Mouse (Mus musculus): ENCODE measurements around the gene Chchd6. TPM values are rescaled to one million over a fixed set of nuclear protein-coding genes. Genes with fewer than 3 reads are reported as not detected.

The Chchd6 gene
- total RNA-seq, 2 experiments from 2014 or later = 79.1 to 83.9 TPM

DNA sequence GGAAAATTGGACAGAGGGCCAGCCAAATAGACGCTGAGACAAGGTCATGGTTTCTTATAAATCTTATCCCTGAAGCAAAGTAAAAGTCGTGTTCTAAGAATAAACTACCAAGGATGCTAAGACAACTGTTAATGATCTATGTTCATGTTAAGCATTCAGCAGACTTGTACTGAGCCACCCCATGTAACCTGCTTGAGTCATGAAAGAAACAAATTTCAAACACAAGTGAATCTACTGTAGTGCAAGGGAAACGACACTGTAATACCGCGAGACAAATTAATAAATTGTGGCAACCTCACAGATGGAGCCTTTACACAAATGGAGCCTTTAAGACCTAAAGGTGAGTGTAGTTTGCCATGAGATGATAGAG, 310 bp upstream of the Chchd6 start:
- intact Hi-C loops (cut with DNase I) = no loop called here
- DNase-seq (ENCODE audit: low spot score in 2 of 2) = no peak

DNA sequence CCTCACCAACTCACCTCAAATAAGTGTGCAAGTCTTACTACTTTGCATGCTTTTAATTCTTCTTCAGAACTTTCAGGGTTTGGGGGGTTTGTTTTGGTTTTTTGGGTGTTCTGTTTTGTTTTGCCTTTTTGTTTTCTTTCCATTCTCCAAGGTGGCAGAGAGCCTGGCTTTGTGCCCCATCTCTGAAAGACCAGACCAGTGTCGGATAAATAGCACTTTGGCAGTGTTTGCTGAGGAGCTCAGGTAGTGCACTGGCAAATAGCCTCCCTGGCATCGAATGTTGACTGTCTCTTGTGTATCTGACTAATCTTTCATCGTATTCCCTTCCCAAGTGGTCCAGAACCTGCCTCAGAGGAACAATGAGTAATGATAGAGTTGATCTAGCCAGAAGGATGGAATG, 3.4 kb downstream of the Chchd6 start:
- no peak for DNase-seq (ENCODE audit: low spot score in 2 of 2)
- intact Hi-C loops (cut with DNase I) = no loop called here

DNA sequence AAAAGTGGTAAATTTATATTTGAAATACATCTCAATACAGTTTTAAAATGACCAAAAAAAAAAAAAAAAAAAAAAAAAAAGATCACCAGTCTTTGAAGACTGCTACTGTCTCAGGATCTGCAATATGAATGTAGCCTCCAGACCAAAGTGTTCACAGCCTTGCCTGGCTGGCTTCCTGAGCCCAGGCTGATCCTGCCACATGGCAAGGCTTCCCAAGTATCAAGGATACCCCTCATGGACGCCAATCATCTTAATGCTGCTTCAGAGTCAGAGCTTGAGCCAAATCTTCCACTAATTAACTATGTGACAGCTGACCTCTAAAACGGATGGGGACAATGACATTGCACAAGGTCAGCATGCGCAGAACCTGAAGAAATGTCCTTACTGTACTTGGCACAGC, 3.9 kb downstream of the Chchd6 start:
- intact Hi-C loops (cut with DNase I) = no loop called here
- no peak for DNase-seq (ENCODE audit: low spot score in 2 of 2)

DNA sequence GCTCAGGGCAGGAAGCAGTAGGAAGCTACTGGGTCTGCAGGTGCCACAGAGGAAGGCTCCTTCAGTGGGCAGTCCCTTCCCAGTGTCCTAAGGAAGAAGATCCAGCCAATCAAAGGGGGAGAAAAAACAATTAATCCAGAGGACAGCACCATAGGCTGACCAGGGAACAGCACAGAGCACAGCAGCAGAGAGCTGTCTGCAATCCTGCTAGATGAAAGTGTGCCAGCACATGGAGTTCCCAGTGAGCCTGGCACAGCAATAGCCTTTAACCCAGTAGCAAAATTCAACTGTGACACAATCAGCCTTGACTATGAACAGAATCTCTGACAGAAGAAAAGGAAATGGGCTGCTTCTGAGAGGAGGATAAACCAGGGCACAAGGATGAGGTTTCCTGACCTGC, 9.8 kb downstream of the Chchd6 start:
- intact Hi-C loops (cut with DNase I) = no loop called here

DNA sequence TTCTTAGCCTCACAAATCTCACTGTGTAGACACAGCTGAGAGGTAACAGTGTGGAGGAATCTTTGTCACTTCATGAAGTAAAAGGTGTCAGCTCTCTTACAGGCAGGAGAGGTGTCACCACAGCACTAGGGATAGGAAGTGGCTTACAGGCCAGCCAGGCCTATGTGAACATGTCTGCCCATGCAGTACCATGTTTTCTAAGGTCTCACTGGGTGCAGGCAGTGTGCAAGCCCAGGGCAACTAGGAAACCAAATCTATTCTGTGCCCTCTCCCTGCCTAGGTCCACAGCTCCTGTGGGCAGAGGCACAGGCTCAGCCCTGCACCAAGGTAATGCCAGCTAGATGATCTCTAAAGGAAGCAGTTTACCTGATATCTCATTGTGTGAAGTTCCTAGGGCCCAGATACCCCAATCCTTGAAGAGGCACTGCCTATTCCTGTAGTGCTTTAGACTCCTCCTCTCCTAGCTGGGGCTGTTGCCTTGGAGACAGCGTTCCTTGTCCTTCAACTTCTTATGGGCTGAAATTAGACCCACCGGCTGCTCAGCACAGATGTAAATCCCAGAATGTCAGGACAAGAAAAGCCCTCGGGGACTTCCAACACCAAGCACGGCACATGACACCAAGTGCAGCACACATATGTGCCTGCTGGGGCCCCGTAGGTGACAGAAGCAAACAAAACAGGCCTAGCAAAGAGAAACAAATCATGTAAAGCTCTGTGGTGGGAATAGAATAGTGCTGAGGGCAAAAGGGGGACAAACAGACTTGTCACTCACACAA, 10.6 kb downstream of the Chchd6 start:
- intact Hi-C loops (cut with DNase I) = no loop called here
- DNase-seq (ENCODE audit: low spot score in 2 of 2) = peak; percentile 58 to 89

More for the DNA sequence above, 9.8 kb downstream of the Chchd6 start:
- no peak for DNase-seq (ENCODE audit: low spot score in 2 of 2)

DNA sequence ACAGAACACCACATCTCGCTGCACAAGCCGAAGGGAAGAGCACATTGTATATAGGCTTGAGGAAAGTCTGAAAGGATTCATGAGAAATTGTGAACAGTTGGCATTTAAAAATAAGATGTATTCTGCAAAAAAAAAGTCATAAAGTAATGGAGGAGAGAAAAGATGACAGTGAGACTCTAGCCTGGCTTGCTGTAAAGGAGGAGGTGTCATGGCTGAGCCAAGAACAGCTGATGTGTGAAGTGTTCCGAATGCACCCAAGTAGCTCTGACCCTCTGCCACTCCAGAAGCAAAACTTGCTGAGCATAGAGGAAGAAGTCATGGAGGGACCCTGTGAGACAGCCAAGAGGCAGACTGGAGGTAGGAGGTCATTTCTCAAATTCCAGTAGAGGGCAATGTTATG, 12.3 kb downstream of the Chchd6 start:
- intact Hi-C loops (cut with DNase I) = no loop called here
- DNase-seq (ENCODE audit: low spot score in 2 of 2) = peak in 1 of 2 experiments; percentile 55

DNA sequence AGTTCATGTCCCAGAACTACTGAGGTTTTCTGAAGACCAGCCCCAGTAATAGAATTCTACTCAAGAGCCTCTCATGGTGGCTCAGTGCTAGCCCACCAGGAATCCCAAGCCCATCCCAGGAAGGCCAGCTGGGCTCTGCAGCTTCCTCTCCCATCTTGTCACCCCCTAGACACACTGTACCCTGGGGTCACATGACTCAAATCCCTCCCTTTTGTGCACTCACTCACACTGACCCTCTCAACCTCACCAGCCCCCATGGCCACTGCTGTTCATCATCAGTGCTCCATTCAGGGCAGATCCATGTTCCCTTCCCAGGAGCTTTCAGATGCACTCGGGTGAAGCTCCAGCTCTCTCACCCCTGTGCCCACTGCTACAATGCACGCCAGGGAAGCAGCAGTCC, 20.8 kb downstream of the Chchd6 start:
- intact Hi-C loops (cut with DNase I) = no loop called here
- DNase-seq (ENCODE audit: low spot score in 2 of 2) = no peak

DNA sequence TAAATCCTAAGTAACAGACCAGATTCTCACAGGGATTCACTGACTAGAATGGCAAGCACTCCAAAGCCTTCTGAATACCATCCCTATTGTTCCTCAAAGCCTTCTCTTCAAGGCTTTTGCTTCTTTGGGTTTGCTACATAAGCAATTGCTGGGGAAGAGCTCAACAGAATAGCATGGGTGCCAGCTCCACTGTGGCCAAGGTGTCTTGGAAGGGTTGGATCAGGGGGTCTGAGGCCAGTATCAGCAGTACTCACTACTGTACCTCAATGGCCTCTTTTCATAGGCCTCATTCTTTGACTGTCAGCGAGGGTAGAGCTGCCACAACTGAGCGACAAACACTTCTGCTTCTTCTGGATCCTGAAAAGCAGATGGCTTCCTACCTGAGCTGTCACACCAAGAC, 21.7 kb downstream of the Chchd6 start:
- no peak for DNase-seq (ENCODE audit: low spot score in 2 of 2)
- intact Hi-C loops (cut with DNase I) = no loop called here

DNA sequence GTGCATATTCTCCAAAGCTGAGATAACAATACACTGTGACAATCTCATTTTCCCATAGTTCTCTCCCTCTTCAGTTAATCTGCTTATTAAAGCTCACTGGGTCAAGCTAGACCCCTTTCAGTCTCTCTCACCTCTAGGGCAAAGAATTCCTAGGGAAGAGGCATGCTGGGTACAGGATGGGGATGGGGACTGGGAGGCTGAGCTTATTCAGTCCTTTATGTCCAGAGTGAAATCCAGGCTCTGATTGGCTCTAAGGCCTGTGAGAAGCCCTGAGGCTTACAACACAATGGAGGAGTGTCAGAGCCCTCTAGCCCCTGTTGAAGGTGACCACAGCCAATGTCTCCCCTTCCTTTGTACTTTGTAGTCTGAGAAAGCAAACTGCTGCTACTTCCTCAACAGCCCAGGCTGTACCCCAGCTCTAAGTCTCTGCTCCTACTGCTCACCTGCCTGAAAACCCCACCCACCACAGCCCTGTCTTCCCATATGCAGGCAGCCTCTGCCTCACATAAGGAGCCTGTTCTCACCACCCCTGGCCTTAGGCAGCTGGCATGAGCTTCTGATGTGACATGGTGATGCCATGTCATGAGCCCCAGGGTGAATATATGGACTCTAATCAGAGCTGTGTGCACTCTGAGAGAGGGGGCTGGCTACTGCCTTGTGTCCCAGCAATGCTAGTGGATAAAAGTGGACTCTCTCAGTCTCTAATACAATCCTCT, 22.4 kb downstream of the Chchd6 start:
- DNase-seq (ENCODE audit: low spot score in 2 of 2) = no peak
- intact Hi-C loops (cut with DNase I) = no loop called here

DNA sequence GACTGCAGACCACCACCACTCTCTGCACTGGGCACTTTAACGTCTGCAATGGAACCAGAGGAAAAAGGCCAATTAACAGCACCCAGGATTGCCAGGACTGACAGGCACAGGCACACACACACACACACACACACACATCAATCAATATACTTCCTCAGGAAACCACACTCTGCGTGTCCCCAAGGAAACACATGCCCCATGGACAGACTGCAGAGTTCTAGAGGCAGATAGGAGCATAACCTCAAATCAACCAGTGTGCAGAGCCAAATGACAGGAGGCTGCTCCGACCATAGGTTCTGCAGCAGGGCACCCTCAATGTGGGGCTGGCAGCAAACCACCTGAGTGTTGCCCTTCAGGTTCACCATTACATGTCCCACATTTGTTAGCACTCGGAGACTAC, 26.1 kb downstream of the Chchd6 start:
- intact Hi-C loops (cut with DNase I) = no loop called here
- no peak for DNase-seq (ENCODE audit: low spot score in 2 of 2)

DNA sequence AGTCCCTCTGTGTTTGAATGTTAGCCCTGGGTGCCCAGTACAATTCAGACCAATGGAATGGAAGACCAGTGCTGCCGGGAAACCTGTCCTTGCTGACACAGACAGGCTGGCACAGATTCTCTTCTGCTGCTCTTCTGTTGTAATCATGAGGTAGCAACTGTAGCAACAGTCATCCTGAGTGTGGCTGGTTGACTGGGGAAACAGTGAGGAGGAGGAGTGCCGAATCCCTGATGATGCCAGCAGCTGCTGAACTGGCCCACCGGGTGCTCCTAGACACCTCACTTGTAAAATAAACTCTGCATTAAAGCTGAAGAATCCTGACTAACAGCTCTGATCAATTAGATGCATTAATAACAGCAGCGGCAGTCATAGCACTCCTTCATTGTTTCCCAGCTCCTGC, 28.7 kb downstream of the Chchd6 start:
- DNase-seq (ENCODE audit: low spot score in 2 of 2) = no peak
- intact Hi-C loops (cut with DNase I) = no loop called here

DNA sequence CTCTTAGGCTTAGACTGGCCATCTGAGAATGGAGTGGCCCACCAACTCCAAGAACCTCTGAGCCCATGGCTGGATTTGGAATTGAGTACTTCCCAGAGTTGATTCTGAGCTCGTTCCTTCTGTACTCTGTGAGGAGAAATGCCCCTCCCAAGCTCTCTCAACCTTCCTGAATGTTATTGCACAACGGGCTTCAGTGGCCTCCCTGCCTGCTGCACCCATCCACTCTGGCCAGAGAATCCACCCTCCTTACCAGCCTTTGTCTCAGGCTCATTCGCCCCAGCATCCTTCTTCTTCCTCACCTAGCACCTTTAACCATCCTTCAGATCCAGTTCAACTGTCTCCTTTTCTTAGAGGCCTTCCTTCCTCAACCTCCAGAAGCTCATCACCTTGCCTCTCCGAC, 32.1 kb downstream of the Chchd6 start:
- DNase-seq (ENCODE audit: low spot score in 2 of 2) = no peak
- intact Hi-C loops (cut with DNase I) = no loop called here

DNA sequence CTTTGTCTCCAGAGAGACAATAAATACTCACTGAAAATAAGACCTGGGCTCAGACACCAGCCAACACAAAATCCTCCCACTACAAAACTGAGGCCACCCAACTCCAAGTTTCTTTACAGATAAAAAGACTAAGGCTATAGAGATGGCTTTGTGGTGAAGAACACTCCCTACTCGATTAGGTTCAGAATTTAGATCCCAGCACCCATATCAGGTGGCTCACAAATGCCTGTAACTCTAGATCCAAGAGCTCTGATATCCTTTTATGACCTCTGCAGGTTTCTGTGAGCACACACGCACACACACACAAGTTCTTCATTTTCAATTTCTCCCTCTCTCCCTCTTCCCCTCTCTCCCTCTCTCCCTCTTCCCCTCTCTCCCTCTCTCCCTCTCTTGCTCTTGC, 34.6 kb downstream of the Chchd6 start:
- intact Hi-C loops (cut with DNase I) = no loop called here
- DNase-seq (ENCODE audit: low spot score in 2 of 2) = no peak

DNA sequence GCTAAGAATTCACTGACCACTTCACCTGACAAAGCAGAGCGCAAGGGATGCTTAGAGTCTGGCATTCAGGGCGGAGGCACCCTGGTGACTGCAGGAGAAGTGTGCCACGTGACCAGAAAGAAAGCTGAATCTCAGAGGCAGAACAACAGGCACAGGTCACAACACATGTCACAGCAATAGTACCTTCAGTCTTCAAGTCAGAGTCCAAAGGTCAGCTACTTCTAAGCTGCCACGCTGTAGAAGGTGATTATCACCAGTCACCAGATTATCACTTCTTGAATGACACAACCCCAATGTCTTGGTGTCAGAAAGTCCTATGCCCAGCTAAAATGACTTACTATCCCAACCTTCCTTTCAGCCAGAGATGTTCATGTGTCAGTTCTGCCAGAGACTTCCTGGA, 37.8 kb downstream of the Chchd6 start:
- intact Hi-C loops (cut with DNase I) = loop anchor here (5.0 kb wide), 1 partner anchor 75 kb away; no protein-coding TSS in a partner anchor
- DNase-seq (ENCODE audit: low spot score in 2 of 2) = no peak

DNA sequence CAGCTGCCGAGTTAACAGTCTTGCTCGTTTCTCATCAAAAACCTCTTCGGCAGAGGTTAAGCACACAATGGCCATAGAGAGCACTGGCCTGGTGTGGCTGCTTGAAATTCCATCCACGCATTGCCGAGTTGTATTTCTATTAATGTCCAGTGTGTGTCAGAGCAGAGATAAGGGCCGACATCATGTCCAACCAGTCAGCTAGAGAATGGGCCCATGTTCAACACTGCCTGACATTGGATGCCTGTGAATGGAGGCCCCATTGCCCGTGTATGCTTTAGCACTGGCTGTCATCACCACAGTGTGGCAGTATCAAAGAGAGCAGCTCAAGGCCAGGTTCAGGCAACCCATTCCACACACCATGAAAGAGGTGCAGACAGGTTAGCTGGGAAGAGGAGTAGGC, 38.9 kb downstream of the Chchd6 start:
- no peak for DNase-seq (ENCODE audit: low spot score in 2 of 2)
- intact Hi-C loops (cut with DNase I) = loop anchor here (5.0 kb wide), 1 partner anchor 76 kb away; no protein-coding TSS in a partner anchor

DNA sequence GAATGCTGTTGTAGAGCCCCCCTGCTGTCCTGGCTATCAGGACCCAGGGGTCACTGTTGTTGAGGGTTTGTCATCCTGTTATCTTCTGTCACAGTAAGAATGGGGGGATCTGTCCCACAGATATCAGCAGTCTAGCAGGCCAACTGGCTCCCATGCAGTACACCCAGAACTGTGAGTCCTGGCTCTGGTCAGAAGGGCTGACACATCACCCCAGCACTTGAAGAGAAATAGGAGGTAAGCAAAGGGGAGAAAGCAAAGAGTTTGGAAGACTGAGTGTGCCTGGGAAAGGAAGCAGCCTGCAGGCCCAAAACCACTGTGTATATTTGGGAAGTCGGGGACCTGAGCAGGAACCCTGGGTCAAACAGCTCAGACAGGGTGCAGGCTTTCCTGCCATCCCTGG, 39.5 kb downstream of the Chchd6 start:
- intact Hi-C loops (cut with DNase I) = loop anchor here (5.0 kb wide), 1 partner anchor 76 kb away; no protein-coding TSS in a partner anchor
- no peak for DNase-seq (ENCODE audit: low spot score in 2 of 2)

DNA sequence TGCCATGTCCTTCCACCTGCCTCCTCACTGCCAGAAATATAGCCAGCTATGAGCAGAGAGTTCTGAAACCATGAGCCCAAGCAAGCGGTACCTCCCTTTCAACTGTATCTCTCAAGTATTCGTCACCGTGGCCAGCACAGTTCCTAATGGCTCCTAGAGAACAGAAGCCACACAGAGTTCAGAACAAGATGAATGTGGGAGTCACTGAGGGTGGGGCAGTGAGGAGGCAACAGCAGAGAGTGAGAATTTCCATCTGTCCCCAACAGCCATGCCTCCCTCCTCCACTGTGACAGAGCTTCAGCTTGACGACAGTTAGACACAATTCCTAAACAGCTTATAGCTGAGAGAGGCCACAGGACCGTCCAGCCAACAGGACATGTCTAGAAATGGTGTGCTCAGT, 41.4 kb downstream of the Chchd6 start:
- DNase-seq (ENCODE audit: low spot score in 2 of 2) = peak; percentile 18 to 70
- intact Hi-C loops (cut with DNase I) = loop anchor here (1.0 to 5.0 kb wide), 2 partner anchors 192 to 317 kb away; partner anchors contain the start of gene Plxna1

DNA sequence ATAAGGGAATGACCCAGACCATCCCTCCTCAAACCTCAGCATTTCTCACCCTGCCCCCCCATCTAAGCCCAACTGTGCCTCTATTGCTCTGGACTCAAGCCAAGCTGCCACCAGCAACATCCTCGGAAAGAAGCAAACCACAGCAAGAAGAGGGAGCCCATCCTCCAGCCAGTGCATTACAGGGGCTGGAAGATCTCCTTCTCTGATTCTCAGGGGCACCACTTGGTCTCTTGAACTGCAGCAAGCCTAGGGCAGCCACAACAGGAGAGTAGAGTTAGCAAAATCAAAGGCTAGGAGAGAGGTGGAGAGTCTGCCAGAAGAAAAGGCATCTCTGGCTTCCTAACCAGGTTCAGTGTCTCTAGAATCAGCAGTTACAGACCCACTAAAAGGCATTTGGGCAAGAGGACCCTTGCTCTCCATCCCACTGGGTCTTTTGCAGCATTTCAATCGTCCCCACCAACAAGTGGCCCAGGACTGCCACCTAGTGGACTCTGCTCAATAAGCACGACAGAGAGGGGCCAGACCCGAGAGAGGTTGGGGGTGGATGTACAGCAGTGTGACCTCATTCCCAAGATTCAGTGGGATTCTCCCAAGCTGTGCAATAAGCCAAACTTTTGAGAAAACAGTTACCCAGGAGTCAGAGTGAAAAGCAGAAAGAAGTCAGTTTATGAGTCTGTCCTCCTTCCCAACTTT, 42.3 kb downstream of the Chchd6 start:
- intact Hi-C loops (cut with DNase I) = loop anchor here (2.0 to 5.0 kb wide), 5 partner anchors 316 to 626 kb away; no protein-coding TSS in a partner anchor
- DNase-seq (ENCODE audit: low spot score in 2 of 2) = peak; percentile 74 to 83

DNA sequence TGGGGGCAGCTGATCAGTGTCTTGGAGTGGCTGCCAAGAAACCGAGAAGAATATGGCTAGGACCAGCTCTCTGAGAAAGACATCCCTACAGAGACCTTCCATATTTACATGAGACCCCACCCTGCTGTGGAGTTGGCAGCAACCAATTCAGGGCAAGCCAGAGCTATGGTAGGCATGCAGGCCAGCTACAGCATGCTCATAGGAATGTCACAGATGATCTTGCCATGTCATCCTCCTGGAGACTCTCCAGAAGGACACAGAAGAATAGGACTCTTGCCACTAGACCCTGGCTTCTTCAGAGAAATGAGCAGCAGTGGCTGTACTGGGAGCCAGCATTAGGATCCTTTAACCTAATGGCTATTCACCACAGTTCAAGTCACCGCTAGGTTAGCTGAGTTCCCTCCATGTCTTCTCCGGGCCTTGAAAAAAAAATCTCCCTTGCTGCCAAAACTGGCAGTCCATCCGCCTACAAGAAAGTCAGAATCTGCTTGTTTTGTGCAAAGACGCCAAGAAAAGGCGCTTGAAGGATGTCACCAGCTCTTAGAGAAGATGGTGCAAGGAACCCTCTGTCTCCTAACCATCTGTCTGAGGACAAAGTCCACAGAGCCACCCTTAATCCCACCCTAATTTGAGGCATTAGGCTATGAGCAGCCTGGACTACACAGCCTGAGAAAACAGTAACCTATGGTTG, 43.0 kb downstream of the Chchd6 start:
- intact Hi-C loops (cut with DNase I) = loop anchor here (2.0 to 5.0 kb wide), 5 partner anchors 315 to 626 kb away; no protein-coding TSS in a partner anchor
- DNase-seq (ENCODE audit: low spot score in 2 of 2) = peak; percentile 36 to 75

DNA sequence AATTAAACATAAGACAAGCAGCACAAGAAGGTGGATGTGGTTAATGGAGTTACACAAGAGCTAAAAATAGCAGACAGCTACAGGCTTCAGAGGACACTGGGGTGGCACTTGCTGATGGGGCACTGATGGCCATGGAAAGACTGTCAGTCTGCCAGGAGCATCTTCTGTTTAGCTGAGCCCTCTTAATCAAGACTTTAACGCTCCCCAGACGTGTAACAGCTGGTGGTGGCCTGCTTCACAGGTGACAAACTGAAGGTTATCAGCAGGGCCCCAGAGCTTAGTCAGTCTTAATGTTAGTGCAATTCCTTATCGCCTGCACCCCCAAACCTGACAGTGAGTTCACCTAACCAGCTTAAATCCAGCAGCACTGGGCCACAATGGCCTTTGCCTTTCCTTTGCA, 46.3 kb downstream of the Chchd6 start:
- DNase-seq (ENCODE audit: low spot score in 2 of 2) = no peak
- intact Hi-C loops (cut with DNase I) = no loop called here
